Mouse (Mus musculus) left cerebral cortex, adult 11 months (tissue): ENCODE results near the gene Zeb2.

ENCODE experiments used
- DNase-seq: peaks from one replicate; pipeline ENCODE4 v3.0.0; 2022; ENCODE audit warnings: low spot score

Zeb2 gene

GRCm38 (mm10) chr2:45096638-45097247 lies 20.5 kb downstream of the Zeb2 start:
- DNase-seq = no peak

GRCm38 (mm10) chr2:45095825-45096224 lies 21.4 kb downstream of the Zeb2 start:
- no peak for DNase-seq

GRCm38 (mm10) chr2:45094371-45094967 lies 22.7 kb downstream of the Zeb2 start:
- DNase-seq = no peak

GRCm38 (mm10) chr2:45093479-45093878 lies 23.7 kb downstream of the Zeb2 start:
- no peak for DNase-seq

GRCm38 (mm10) chr2:45092654-45093053 lies 24.5 kb downstream of the Zeb2 start:
- DNase-seq = no peak

GRCm38 (mm10) chr2:45090529-45091297 lies 26.5 kb downstream of the Zeb2 start:
- DNase-seq = no peak

- no peak for DNase-seq
Measured at GRCm38 (mm10) chr2:45089251-45089530, 28.0 kb downstream of the Zeb2 start.

- DNase-seq = no peak
Measured at GRCm38 (mm10) chr2:45088435-45089250, 28.6 kb downstream of the Zeb2 start.

GRCm38 (mm10) chr2:45087208-45087607 lies 30.0 kb downstream of the Zeb2 start:
- DNase-seq = no peak

GRCm38 (mm10) chr2:45085653-45086052 lies 31.5 kb downstream of the Zeb2 start:
- DNase-seq = no peak

GRCm38 (mm10) chr2:45083042-45083441 lies 34.2 kb downstream of the Zeb2 start:
- no peak for DNase-seq

GRCm38 (mm10) chr2:45081559-45081958 lies 35.6 kb downstream of the Zeb2 start:
- DNase-seq = no peak

GRCm38 (mm10) chr2:45077938-45078487 lies 39.2 kb downstream of the Zeb2 start:
- DNase-seq = no peak

GRCm38 (mm10) chr2:45077383-45077782 lies 39.8 kb downstream of the Zeb2 start:
- no peak for DNase-seq

GRCm38 (mm10) chr2:45073025-45073424 lies 44.2 kb downstream of the Zeb2 start:
- no peak for DNase-seq

- DNase-seq = no peak
Measured at GRCm38 (mm10) chr2:45071296-45071695, 45.9 kb downstream of the Zeb2 start.

GRCm38 (mm10) chr2:45070612-45071276 lies 46.5 kb downstream of the Zeb2 start:
- DNase-seq = no peak

GRCm38 (mm10) chr2:45068792-45069550 lies 48.2 kb downstream of the Zeb2 start:
- DNase-seq = no peak

GRCm38 (mm10) chr2:45067116-45067515 lies 50.1 kb downstream of the Zeb2 start:
- DNase-seq = no peak

GRCm38 (mm10) chr2:45063300-45063890 lies 53.8 kb downstream of the Zeb2 start:
- DNase-seq = no peak

GRCm38 (mm10) chr2:45062136-45062535 lies 55.1 kb downstream of the Zeb2 start:
- no peak for DNase-seq
